Mouse (Mus musculus) brain, embryonic 14.5 days (tissue): ENCODE measurements around the gene Sp9. TPM values are rescaled to one million over a fixed set of nuclear protein-coding genes. Genes with fewer than 3 reads are reported as not detected.

ENCODE experiments used
- DNase-seq: peaks from one replicate; pipeline ENCODE4 v3.0.0-alpha.2; 2011; ENCODE audit warnings: low read depth
- CTCF ChIP-seq: fragments of 200-500 bp; IDR thresholded peaks from 2 replicates; pipeline ENCODE4 v1.5.1; 2012; ENCODE audit warnings: inconsistent platforms, mild to moderate bottlenecking, moderate library complexity, borderline replicate concordance; ENCODE audit not compliant: insufficient read depth, insufficient read length; ENCODE audit errors: extremely low read depth
- POLR2A ChIP-seq: fragments of 200-500 bp; IDR thresholded peaks from 2 replicates; pipeline ENCODE4 v1.6.1; 2012; ENCODE audit warnings: mild to moderate bottlenecking, inconsistent platforms, borderline replicate concordance; ENCODE audit not compliant: poor library complexity, insufficient read depth, insufficient read length, severe bottlenecking; ENCODE audit errors: extremely low read depth
- polyA plus RNA-seq: library from polyadenylated mRNA; depleted of rRNA; stranded (reverse); fragments of >200 nt; gene quantifications from 2 replicates; pipeline ENCODE4 v1.2.3, GENCODE M21; 2012

The Sp9 gene
- polyA plus RNA-seq, 1 experiment, result 14.6 TPM

DNA sequence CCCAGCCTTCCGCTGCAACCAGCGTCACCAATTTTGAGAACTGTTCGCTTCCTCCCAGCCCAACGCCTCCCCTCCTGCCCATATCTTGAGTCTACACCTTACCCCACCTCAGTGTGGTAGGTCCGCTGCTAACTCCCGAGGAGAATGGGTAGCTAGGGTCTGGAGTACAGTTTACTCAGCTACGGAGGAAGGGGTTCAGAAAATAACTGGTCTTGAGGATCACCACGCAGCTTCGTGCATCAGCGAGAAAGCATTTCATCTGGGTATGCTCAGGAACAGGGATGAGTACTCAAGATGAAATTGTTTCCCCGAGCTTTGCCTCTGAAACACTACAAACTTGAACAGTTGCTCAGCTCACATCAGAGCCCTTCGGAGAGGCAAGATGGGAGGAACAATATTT lies 3.4 kb upstream of the Sp9 start:
- TF ChIP-seq CTCF (no peak), POLR2A (no peak)
- DNase-seq, result peak; percentile 70

- no peak for TF ChIP-seq CTCF
- TF ChIP-seq POLR2A, result no peak
- DNase-seq, result peak; percentile 85
Measured at GRCm38 (mm10) chr2:73268836-73269395, 2.8 kb upstream of the Sp9 start.

- peak; percentile 47 for DNase-seq
- no peak for TF ChIP-seq POLR2A
- no peak for TF ChIP-seq CTCF
Measured at GRCm38 (mm10) chr2:73269666-73270065, 2.1 kb upstream of the Sp9 start.

DNA sequence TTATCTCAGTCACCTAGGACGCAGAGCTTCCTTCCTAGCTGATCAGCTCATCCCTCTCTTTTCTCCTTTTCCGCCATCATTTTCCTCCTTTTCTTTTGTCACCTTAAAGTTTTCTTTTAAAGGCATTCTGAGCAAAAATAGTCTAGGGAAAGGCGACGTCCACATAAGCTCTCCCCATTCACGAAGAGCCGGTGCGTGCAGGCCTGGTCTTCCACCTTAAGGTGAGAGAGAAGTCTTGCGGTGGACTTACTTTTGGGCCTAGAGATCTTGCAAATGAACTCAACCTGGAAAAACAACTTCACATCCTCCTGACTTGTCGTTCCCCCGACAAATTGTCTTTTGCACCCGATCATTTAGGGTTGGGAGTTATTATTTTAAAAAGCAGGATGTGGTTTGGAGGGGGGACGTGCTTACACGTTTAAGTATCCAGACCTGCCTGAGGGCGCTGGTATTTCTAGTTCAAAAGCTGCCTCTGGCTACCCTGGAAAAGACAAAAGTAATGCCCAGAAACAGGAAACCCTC lies 1.6 kb upstream of the Sp9 start:
- TF ChIP-seq POLR2A, result no peak
- no peak for TF ChIP-seq CTCF
- no peak for DNase-seq

- TF ChIP-seq CTCF (0 out of 2 replicates have a peak, but pooled peaks have one; percentile 8), POLR2A (no peak)
- DNase-seq, result peak; percentile 80
Measured at GRCm38 (mm10) chr2:73270593-73271458, 899 bp upstream of the Sp9 start.

DNA sequence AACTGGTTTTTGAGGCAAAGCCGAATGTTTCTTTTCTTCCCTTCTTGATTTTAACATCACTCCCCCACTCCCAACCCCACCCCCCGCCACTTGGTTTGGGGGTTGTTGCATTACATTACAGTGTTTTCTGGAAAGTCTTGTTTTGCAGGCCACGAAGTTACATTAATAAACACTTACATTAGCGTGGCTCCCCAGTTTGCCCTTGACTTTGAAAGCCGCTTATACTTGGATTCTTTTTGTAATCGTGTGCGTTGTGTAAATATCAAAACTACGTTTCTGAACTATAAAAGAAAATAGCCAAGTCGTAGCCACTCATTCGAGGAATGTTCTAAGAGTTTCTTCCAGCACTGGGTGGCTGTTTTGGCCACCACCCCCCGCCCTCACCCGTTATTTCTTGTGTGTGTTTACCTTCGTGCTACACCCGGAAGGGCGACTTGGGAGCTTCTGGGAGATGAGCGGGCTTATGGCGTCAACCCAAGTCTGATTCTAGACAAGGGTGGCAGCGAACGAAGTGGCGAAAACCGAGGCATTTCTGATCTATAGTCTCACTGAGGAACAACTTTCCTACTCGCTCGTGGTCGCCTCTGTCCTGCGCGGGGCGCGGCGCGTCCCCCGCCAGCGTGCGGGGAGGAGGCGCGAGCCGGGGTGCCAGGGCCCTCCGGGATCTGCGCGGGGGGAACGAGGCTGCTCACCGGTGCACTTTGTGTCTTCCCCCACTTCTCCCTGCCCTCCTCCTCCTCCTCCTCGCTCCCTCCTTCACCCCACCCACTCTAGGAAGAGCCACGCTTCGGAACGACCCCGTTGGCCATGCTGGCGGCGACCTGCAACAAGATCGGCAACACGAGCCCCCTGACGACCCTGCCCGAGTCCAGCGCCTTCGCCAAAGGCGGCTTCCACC lies 875 bp downstream of the Sp9 start:
- TF ChIP-seq POLR2A (no peak), CTCF (no peak)
- DNase-seq, result peak; percentile 59

DNA sequence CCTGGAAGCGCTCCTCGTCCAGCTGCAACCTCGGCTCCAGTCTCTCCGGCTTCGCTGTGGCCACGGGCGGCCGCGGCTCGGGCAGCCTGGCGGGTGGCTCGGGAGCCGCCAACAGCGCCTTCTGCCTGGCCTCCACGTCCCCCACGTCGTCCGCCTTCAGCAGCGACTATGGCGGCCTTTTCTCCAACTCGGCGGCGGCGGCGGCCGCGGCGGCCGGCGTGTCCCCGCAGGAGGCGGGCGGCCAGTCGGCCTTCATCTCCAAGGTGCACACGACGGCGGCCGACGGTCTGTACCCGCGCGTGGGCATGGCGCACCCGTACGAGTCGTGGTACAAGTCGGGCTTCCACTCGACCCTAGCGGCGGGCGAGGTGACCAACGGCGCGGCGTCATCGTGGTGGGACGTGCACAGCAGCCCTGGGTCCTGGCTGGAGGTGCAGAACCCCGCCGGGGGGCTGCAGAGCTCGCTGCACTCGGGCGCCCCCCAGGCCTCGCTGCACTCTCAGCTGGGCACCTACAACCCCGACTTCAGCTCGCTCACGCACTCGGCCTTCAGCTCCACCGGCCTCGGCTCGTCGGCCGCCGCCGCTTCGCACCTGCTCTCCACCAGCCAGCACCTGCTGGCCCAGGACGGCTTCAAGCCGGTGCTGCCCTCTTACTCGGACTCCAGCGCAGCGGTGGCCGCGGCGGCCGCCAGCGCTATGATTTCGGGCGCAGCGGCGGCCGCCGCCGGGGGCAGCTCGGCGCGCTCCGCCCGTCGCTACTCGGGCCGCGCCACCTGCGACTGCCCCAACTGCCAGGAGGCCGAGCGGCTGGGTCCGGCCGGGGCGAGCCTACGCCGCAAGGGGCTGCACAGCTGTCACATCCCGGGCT lies 1.8 kb downstream of the Sp9 start:
- DNase-seq, result peak; percentile 68
- TF ChIP-seq CTCF (no peak), POLR2A (no peak)

GRCm38 (mm10) chr2:73274119-73274920 lies 2.6 kb downstream of the Sp9 start:
- peak; percentile 75 for DNase-seq

GRCm38 (mm10) chr2:73275261-73276040 lies 3.7 kb downstream of the Sp9 start:
- no peak for TF ChIP-seq CTCF
- no peak for TF ChIP-seq POLR2A
- peak; percentile 48 for DNase-seq

More at GRCm38 (mm10) chr2:73274119-73274920, 2.6 kb downstream of the Sp9 start:
- TF ChIP-seq CTCF, result no peak
- no peak for TF ChIP-seq POLR2A
